Mouse (Mus musculus): ENCODE measurements around the gene Nop53. TPM values are rescaled to one million over a fixed set of nuclear protein-coding genes. Genes with fewer than 3 reads are reported as not detected.
A peak's percentile ranks its signal among the peaks of the same experiment; 100 is the strongest.

Nop53 gene
- polyA plus RNA-seq, 1 experiment: 57.2 TPM

GRCm38 (mm10) chr7:15948381-15948941 is 2.6 kb upstream of the Nop53 start:
- peak; percentile 71; the same call in 1 of the 2 replicates for TF ChIP-seq CTCF (IDR thresholded peaks at IDR 0.05; ENCODE audit: control insufficient read depth, insufficient read depth, insufficient replicate concordance, low read depth, low read length)
- 0 out of 2 replicates have a peak, but pooled peaks have one; percentile 15 for TF ChIP-seq POLR2A (IDR thresholded peaks at IDR 0.05; ENCODE audit: control insufficient read depth, low read depth, low read length)
- Histone ChIP-seq H3K36me3 (ENCODE audit: control insufficient read depth, insufficient read depth, low read length) (no peaks in the 10 kb centered on the region; the same call in 1 of the 2 replicates), H3K27ac (ENCODE audit: control insufficient read depth, insufficient read depth, low read depth, low read length) (no peak overlapping the region), H3K4me3 (ENCODE audit: control insufficient read depth, low read depth, low read length) (peak overlapping the region; percentile 68), H3K4me1 (ENCODE audit: control insufficient read depth, insufficient read depth, low read length) (peaks cover 10% of the 10 kb centered on the region), H3K27me3 (ENCODE audit: control insufficient read depth, insufficient read depth, low read length) (no peaks in the 10 kb centered on the region)

- H3K27me3 ChIP-seq (ENCODE audit: control insufficient read depth, insufficient read depth, low read length): no peaks in the 10 kb centered on the region
- H3K27ac ChIP-seq (ENCODE audit: control insufficient read depth, insufficient read depth, low read depth, low read length): no peak overlapping the region
- peaks cover 10% of the 10 kb centered on the region for H3K4me1 ChIP-seq (ENCODE audit: control insufficient read depth, insufficient read depth, low read length)
- no peak for TF ChIP-seq POLR2A (IDR thresholded peaks at IDR 0.05; ENCODE audit: control insufficient read depth, low read depth, low read length)
- no peak for TF ChIP-seq CTCF (IDR thresholded peaks at IDR 0.05; ENCODE audit: control insufficient read depth, insufficient read depth, insufficient replicate concordance, low read depth, low read length)
- no peaks in the 10 kb centered on the region; the same call in 1 of the 2 replicates for H3K36me3 ChIP-seq (ENCODE audit: control insufficient read depth, insufficient read depth, low read length)
- H3K4me3 ChIP-seq (ENCODE audit: control insufficient read depth, low read depth, low read length): peak overlapping the region; percentile 9; the same call in 1 of the 2 replicates
Measured at GRCm38 (mm10) chr7:15947653-15948260, 1.9 kb upstream of the Nop53 start.

GRCm38 (mm10) chr7:15945211-15945610 is 663 bp downstream of the Nop53 start:
- TF ChIP-seq POLR2A (IDR thresholded peaks at IDR 0.05; ENCODE audit: control insufficient read depth, low read depth, low read length) (no peak), CTCF (IDR thresholded peaks at IDR 0.05; ENCODE audit: control insufficient read depth, insufficient read depth, insufficient replicate concordance, low read depth, low read length) (no peak)
- Histone ChIP-seq H3K4me1 (ENCODE audit: control insufficient read depth, insufficient read depth, low read length) (peaks cover 10% of the 10 kb centered on the region), H3K36me3 (ENCODE audit: control insufficient read depth, insufficient read depth, low read length) (peaks cover under 1% of the 10 kb centered on the region; the same call in 1 of the 2 replicates), H3K27me3 (ENCODE audit: control insufficient read depth, insufficient read depth, low read length) (no peaks in the 10 kb centered on the region), H3K4me3 (ENCODE audit: control insufficient read depth, low read depth, low read length) (peak overlapping the region; percentile 98), H3K27ac (ENCODE audit: control insufficient read depth, insufficient read depth, low read depth, low read length) (no peak overlapping the region)

- Histone ChIP-seq H3K4me1 (ENCODE audit: control insufficient read depth, insufficient read depth, low read length) (peaks cover 10% of the 10 kb centered on the region), H3K36me3 (ENCODE audit: control insufficient read depth, insufficient read depth, low read length) (peaks cover 2% of the 10 kb centered on the region; the same call in 1 of the 2 replicates), H3K27ac (ENCODE audit: control insufficient read depth, insufficient read depth, low read depth, low read length) (no peak overlapping the region), H3K4me3 (ENCODE audit: control insufficient read depth, low read depth, low read length) (no peak overlapping the region), H3K27me3 (ENCODE audit: control insufficient read depth, insufficient read depth, low read length) (no peaks in the 10 kb centered on the region)
- no peak for TF ChIP-seq POLR2A (IDR thresholded peaks at IDR 0.05; ENCODE audit: control insufficient read depth, low read depth, low read length)
- TF ChIP-seq CTCF (IDR thresholded peaks at IDR 0.05; ENCODE audit: control insufficient read depth, insufficient read depth, insufficient replicate concordance, low read depth, low read length): no peak
Measured at GRCm38 (mm10) chr7:15944311-15944710, 1.6 kb downstream of the Nop53 start.

GRCm38 (mm10) chr7:15938621-15939020 is 7.3 kb downstream of the Nop53 start:
- Histone ChIP-seq H3K36me3 (ENCODE audit: control insufficient read depth, insufficient read depth, low read length) (peaks cover 7% of the 10 kb centered on the region), H3K27me3 (ENCODE audit: control insufficient read depth, insufficient read depth, low read length) (no peaks in the 10 kb centered on the region), H3K4me3 (ENCODE audit: control insufficient read depth, low read depth, low read length) (no peak overlapping the region), H3K4me1 (ENCODE audit: control insufficient read depth, insufficient read depth, low read length) (0 out of 2 replicates have a peak, but pooled peaks cover 1% of the 10 kb centered on the region), H3K27ac (ENCODE audit: control insufficient read depth, insufficient read depth, low read depth, low read length) (no peak overlapping the region)
- TF ChIP-seq CTCF (IDR thresholded peaks at IDR 0.05; ENCODE audit: control insufficient read depth, insufficient read depth, insufficient replicate concordance, low read depth, low read length) (no peak), POLR2A (IDR thresholded peaks at IDR 0.05; ENCODE audit: control insufficient read depth, low read depth, low read length) (no peak)

- TF ChIP-seq POLR2A (IDR thresholded peaks at IDR 0.05; ENCODE audit: control insufficient read depth, low read depth, low read length): no peak
- TF ChIP-seq CTCF (IDR thresholded peaks at IDR 0.05; ENCODE audit: control insufficient read depth, insufficient read depth, insufficient replicate concordance, low read depth, low read length): no peak
- Histone ChIP-seq H3K4me3 (ENCODE audit: control insufficient read depth, low read depth, low read length) (no peak overlapping the region), H3K4me1 (ENCODE audit: control insufficient read depth, insufficient read depth, low read length) (peaks cover 4% of the 10 kb centered on the region; the same call in 1 of the 2 replicates), H3K27me3 (ENCODE audit: control insufficient read depth, insufficient read depth, low read length) (no peaks in the 10 kb centered on the region), H3K27ac (ENCODE audit: control insufficient read depth, insufficient read depth, low read depth, low read length) (no peak overlapping the region), H3K36me3 (ENCODE audit: control insufficient read depth, insufficient read depth, low read length) (peaks cover 7% of the 10 kb centered on the region)
Measured at GRCm38 (mm10) chr7:15937491-15937890, 8.4 kb downstream of the Nop53 start.
